Mouse (Mus musculus) stomach, postnatal 0 days (tissue): Measurements from ENCODE around the gene Clrn3. TPM values are rescaled to one million over a fixed set of nuclear protein-coding genes. Genes with fewer than 3 reads are reported as not detected.

ENCODE experiments used
- ATAC-seq: fragments of 200-750 bp; cut with Nextera tagmentation; 2 replicates; pipeline ENCODE4 v1.8.0; 2017; ENCODE audit not compliant: low FRiP score, low TSS enrichment
- DNase-seq: peaks from one replicate; pipeline ENCODE4 v3.0.0-alpha.2; 2016; ENCODE audit warnings: low spot score
- H3K27ac ChIP-seq: fragments of 300-500 bp; sonication (generic); replicated peaks from 2 replicates; pipeline ENCODE4 v1.5.1; 2014; ENCODE audit warnings: mild to moderate bottlenecking, control low read depth
- H3K27me3 ChIP-seq: fragments of 300-500 bp; sonication (generic); 2 replicates; pipeline ENCODE4 v1.6.1; 2014; ENCODE audit warnings: low read length; ENCODE audit not compliant: control insufficient read depth, insufficient read depth
- H3K36me3 ChIP-seq: fragments of 300-500 bp; sonication (generic); 2 replicates; pipeline ENCODE4 v1.6.1; 2014; ENCODE audit warnings: low read length, mixed read lengths; ENCODE audit not compliant: control insufficient read depth, insufficient read depth
- H3K4me1 ChIP-seq: fragments of 300-500 bp; sonication (generic); replicated peaks from 2 replicates; pipeline ENCODE4 v1.6.1; 2014; ENCODE audit warnings: antibody characterized with exemption; ENCODE audit not compliant: control insufficient read depth, insufficient read depth
- H3K4me2 ChIP-seq: fragments of 300-500 bp; sonication (generic); replicated peaks from 2 replicates; pipeline ENCODE4 v1.6.1; 2014; ENCODE audit warnings: low read depth, mild to moderate bottlenecking, control low read depth, moderate library complexity
- H3K4me3 ChIP-seq: fragments of 300-500 bp; sonication (generic); 2 replicates; pipeline ENCODE4 v1.5.1; 2014; ENCODE audit warnings: low read depth, low read length, control low read depth
- H3K9ac ChIP-seq: fragments of 300-500 bp; sonication (generic); 2 replicates; pipeline ENCODE4 v1.6.1; 2014; ENCODE audit warnings: mild to moderate bottlenecking, low read length, control low read depth, mixed read lengths
- H3K9me3 ChIP-seq: fragments of 300-500 bp; sonication (generic); 2 replicates; pipeline ENCODE4 v1.6.1; 2016; ENCODE audit warnings: low read length; ENCODE audit not compliant: control insufficient read depth
- CTCF ChIP-seq: IDR thresholded peaks from 2 replicates; pipeline ENCODE4 v1.5.1; 2016; ENCODE audit warnings: antibody characterized with exemption, low read depth, mild to moderate bottlenecking, moderate library complexity
- EP300 ChIP-seq: optimal IDR thresholded peaks from 2 replicates; pipeline ENCODE3; 2016; ENCODE audit warnings: antibody characterized with exemption
- WGBS: fragments of 180-500 bp; shearing (Covaris S2); extraction: QIAGEN DNeasy Blood & Tissue Kit; methylation state at CpG from one replicate; pipeline ENCODE4 v1.1.7; 2014; 5-methylcytosine and 5-hydroxymethylcytosine counted together
- polyA plus RNA-seq: library from polyadenylated mRNA; unstranded; fragments of >200 nt; fragmentation: Nextera tagmentation; extraction: Ambion mirVana; gene quantifications from 2 replicates; pipeline ENCODE4 v1.2.1, GENCODE M21; 2015

Clrn3 gene
- polyA plus RNA-seq, 1 experiment from 2014 or later = 0.63 TPM

GRCm38 (mm10) chr7:135551547-135551946 lies 23.1 kb upstream of the Clrn3 start:
- TF ChIP-seq EP300 = no peak
- TF ChIP-seq CTCF = no peak
- no peaks in the 10 kb centered on the region for H3K9me3 ChIP-seq
- no peak overlapping the region for H3K4me3 ChIP-seq
- no peaks in the 10 kb centered on the region for H3K4me1 ChIP-seq
- DNase-seq (no peak), ATAC-seq (no peak)
- H3K9ac ChIP-seq = no peak overlapping the region
- no peak overlapping the region for H3K27ac ChIP-seq
- 65% methylated on average over 1 of the region's 1 CpGs for WGBS
- no peak overlapping the region for H3K4me2 ChIP-seq
- no peaks in the 10 kb centered on the region for H3K36me3 ChIP-seq
- H3K27me3 ChIP-seq = no peaks in the 10 kb centered on the region

- Histone ChIP-seq H3K27me3 (no peaks in the 10 kb centered on the region), H3K4me3 (no peak overlapping the region), H3K4me2 (no peak overlapping the region), H3K36me3 (no peaks in the 10 kb centered on the region), H3K27ac (no peak overlapping the region), H3K9ac (no peak overlapping the region), H3K4me1 (no peaks in the 10 kb centered on the region), H3K9me3 (no peaks in the 10 kb centered on the region)
- ATAC-seq (no peak), DNase-seq (no peak)
- TF ChIP-seq EP300 = no peak
- WGBS = 65% methylated on average over 6 of the region's 6 CpGs
Observed at GRCm38 (mm10) chr7:135548434-135548833, 20.0 kb upstream of the Clrn3 start.

- Histone ChIP-seq H3K4me3 (no peak overlapping the region), H3K9ac (no peak overlapping the region), H3K4me2 (no peak overlapping the region), H3K4me1 (no peaks in the 10 kb centered on the region), H3K36me3 (no peaks in the 10 kb centered on the region), H3K27me3 (no peaks in the 10 kb centered on the region), H3K9me3 (no peaks in the 10 kb centered on the region), H3K27ac (no peak overlapping the region)
- DNase-seq (no peak), ATAC-seq (no peak)
- 50% methylated on average over 5 of the region's 5 CpGs for WGBS
- TF ChIP-seq EP300 (no peak), CTCF (no peak)
Observed at GRCm38 (mm10) chr7:135546530-135546929, 18.1 kb upstream of the Clrn3 start.

GRCm38 (mm10) chr7:135545957-135546356 lies 17.5 kb upstream of the Clrn3 start:
- Histone ChIP-seq H3K36me3 (no peaks in the 10 kb centered on the region), H3K9me3 (no peaks in the 10 kb centered on the region), H3K27me3 (no peaks in the 10 kb centered on the region), H3K4me1 (no peaks in the 10 kb centered on the region), H3K4me3 (no peak overlapping the region), H3K9ac (no peak overlapping the region), H3K4me2 (no peak overlapping the region), H3K27ac (no peak overlapping the region)
- no peak for TF ChIP-seq CTCF
- no peak for TF ChIP-seq EP300
- ATAC-seq = no peak
- 40% methylated on average over 7 of the region's 7 CpGs for WGBS
- DNase-seq = no peak

- Histone ChIP-seq H3K27me3 (no peaks in the 10 kb centered on the region), H3K4me1 (no peaks in the 10 kb centered on the region), H3K27ac (no peak overlapping the region), H3K4me3 (no peak overlapping the region), H3K36me3 (no peaks in the 10 kb centered on the region), H3K4me2 (no peak overlapping the region), H3K9me3 (no peaks in the 10 kb centered on the region), H3K9ac (no peak overlapping the region)
- ATAC-seq (no peak), DNase-seq (no peak)
- no peak for TF ChIP-seq CTCF
- TF ChIP-seq EP300 = no peak
- WGBS = 88% methylated on average over 6 of the region's 6 CpGs
Observed at GRCm38 (mm10) chr7:135544321-135544720, 15.9 kb upstream of the Clrn3 start.

- Histone ChIP-seq H3K36me3 (no peaks in the 10 kb centered on the region), H3K9ac (no peak overlapping the region), H3K9me3 (no peaks in the 10 kb centered on the region), H3K4me2 (no peak overlapping the region), H3K4me3 (no peak overlapping the region), H3K27ac (no peak overlapping the region), H3K4me1 (no peaks in the 10 kb centered on the region), H3K27me3 (no peaks in the 10 kb centered on the region)
- no peak for TF ChIP-seq CTCF
- TF ChIP-seq EP300 = no peak
- 71% methylated on average over 3 of the region's 3 CpGs for WGBS
- DNase-seq (no peak), ATAC-seq (no peak)
Observed at GRCm38 (mm10) chr7:135543033-135543432, 14.6 kb upstream of the Clrn3 start.
